Mouse (Mus musculus) monocyte, adult 5-6 weeks (primary cell): ENCODE data around the gene L1td1. TPM values are rescaled to one million over a fixed set of nuclear protein-coding genes. Genes with fewer than 3 reads are reported as not detected.

Source experiments
- total RNA-seq: library from RNA; stranded (forward); fragments of 200-1000, 200-491, 200-594 nt; gene quantifications from 3 replicates; pipeline ENCODE4 v1.2.3, GENCODE M21; 2017

L1td1 gene
- total RNA-seq, 1 experiment from 2014 or later = not detected

Other genes with a start within 250 kb of the L1td1 start
- not detected in 3 replicates for gene Kank4, start 90.8 kb downstream of the L1td1 start, total RNA-seq
- not detected in 3 replicates for gene I0C0044D17Rik, start 97.1 kb downstream of the L1td1 start, total RNA-seq
- gene Usp1, start 197.1 kb downstream of the L1td1 start, total RNA-seq = 66.1 to 76.2 TPM (median 71.5 TPM) in 3 replicates